Mouse (Mus musculus) duodenum, adult 2 months (tissue): ENCODE data around the gene Bub1b. TPM values are rescaled to one million over a fixed set of nuclear protein-coding genes. Genes with fewer than 3 reads are reported as not detected.

Experiments used
- polyA plus RNA-seq: library from polyadenylated mRNA; depleted of rRNA; stranded (reverse); fragments of >200 nt; gene quantifications from 2 replicates; pipeline ENCODE4 v1.2.3, GENCODE M21; 2012; ENCODE audit warnings: low replicate concordance; rRNA removed

Gene Bub1b
- polyA plus RNA-seq = 2.7 and 3.5 TPM in 2 replicates

GRCm38 (mm10) chr2:118597673-118598568, at the start of gene Bub1b:
Gene Bub1b, plus strand, starts transcription at chr2:118598211.

GRCm38 (mm10) chr2:118549507-118550473, 48.2 kb upstream of the Bub1b start, which contains the start of gene Bmf:
Gene Bmf, minus strand, starts transcription at chr2:118549687.

GRCm38 (mm10) chr2:118662902-118663803, 65.1 kb downstream of the Bub1b start, which contains the start of gene Pak6:
Gene Pak6, plus strand, starts transcription at chr2:118663303.

Other genes starting within 250 kb of the Bub1b start
- gene Gpr176, start 224.8 kb upstream of the Bub1b start, polyA plus RNA-seq = 0.02 and 0.08 TPM in 2 replicates
- gene Eif2ak4, start 209.6 kb upstream of the Bub1b start, polyA plus RNA-seq = 1.2 and 3.6 TPM in 2 replicates
- gene Srp14, start 118.5 kb upstream of the Bub1b start, polyA plus RNA-seq = 12.4 and 18.6 TPM in 2 replicates
- gene Bmf, start 48.5 kb upstream of the Bub1b start, polyA plus RNA-seq = 4.7 and 8.3 TPM in 2 replicates
- gene Pak6, start 65.1 kb downstream of the Bub1b start, polyA plus RNA-seq = 1.9 and 2.3 TPM in 2 replicates
- 0.34 and 0.41 TPM in 2 replicates for gene Ankrd63, start 105.8 kb downstream of the Bub1b start, polyA plus RNA-seq
- 1.9 and 2.7 TPM in 2 replicates for gene Plcb2, start 130.2 kb downstream of the Bub1b start, polyA plus RNA-seq
- 8.6 and 10.0 TPM in 2 replicates for gene Inafm2, start 147.5 kb downstream of the Bub1b start, polyA plus RNA-seq
- 2.5 and 2.9 TPM in 2 replicates for gene Ccdc9b, start 164.4 kb downstream of the Bub1b start, polyA plus RNA-seq
- 1,978 and 5,131 TPM in 2 replicates for gene Phgr1, start 174.6 kb downstream of the Bub1b start, polyA plus RNA-seq
- 1.7 and 2.2 TPM in 2 replicates for gene Disp2, start 181.5 kb downstream of the Bub1b start, polyA plus RNA-seq
- 2.0 and 2.6 TPM in 2 replicates for gene Knstrn, start 215.8 kb downstream of the Bub1b start, polyA plus RNA-seq